Mouse (Mus musculus): ENCODE results near the gene Schip1. TPM values are rescaled to one million over a fixed set of nuclear protein-coding genes. Genes with fewer than 3 reads are reported as not detected.

The Schip1 gene
- polyA plus RNA-seq, 1 experiment from 2014 or later = 181 TPM

GRCm38 (mm10) chr3:68619097-68619496 lies 554.5 kb downstream of the Schip1 start:
- Histone ChIP-seq H3K9ac (replicated peaks) (no peak overlapping the region), H3K9me3 (no peaks in the 10 kb centered on the region), H3K4me3 (no peak overlapping the region), H3K4me1 (no peaks in the 10 kb centered on the region), H3K4me2 (replicated peaks) (no peak overlapping the region), H3K27ac (replicated peaks) (no peak overlapping the region), H3K36me3 (peaks cover 24% of the 10 kb centered on the region), H3K27me3 (no peaks in the 10 kb centered on the region)
- no peak for ATAC-seq (replicated peaks)
- WGBS = 82% methylated on average over 5 of the region's 5 CpGs

- ATAC-seq (replicated peaks) = no peak
- Histone ChIP-seq H3K36me3 (peaks cover 42% of the 10 kb centered on the region), H3K4me1 (no peaks in the 10 kb centered on the region), H3K27ac (replicated peaks) (no peak overlapping the region), H3K9me3 (no peaks in the 10 kb centered on the region), H3K9ac (replicated peaks) (no peak overlapping the region), H3K4me2 (replicated peaks) (no peak overlapping the region), H3K27me3 (no peaks in the 10 kb centered on the region), H3K4me3 (no peak overlapping the region)
- 93% methylated on average over 3 of the region's 3 CpGs for WGBS
Observed at GRCm38 (mm10) chr3:68621971-68622370, 557.4 kb downstream of the Schip1 start.

GRCm38 (mm10) chr3:68623036-68623435 lies 558.4 kb downstream of the Schip1 start:
- WGBS = 90% methylated on average over 5 of the region's 5 CpGs
- H3K27me3 ChIP-seq = no peaks in the 10 kb centered on the region
- no peak overlapping the region for H3K9ac ChIP-seq (replicated peaks)
- H3K4me1 ChIP-seq = no peaks in the 10 kb centered on the region
- no peak overlapping the region for H3K27ac ChIP-seq (replicated peaks)
- no peak for ATAC-seq (replicated peaks)
- no peaks in the 10 kb centered on the region for H3K9me3 ChIP-seq
- peaks cover 45% of the 10 kb centered on the region for H3K36me3 ChIP-seq
- H3K4me2 ChIP-seq (replicated peaks) = no peak overlapping the region
- no peak overlapping the region for H3K4me3 ChIP-seq

- Histone ChIP-seq H3K9me3 (no peaks in the 10 kb centered on the region), H3K27me3 (no peaks in the 10 kb centered on the region), H3K4me1 (no peaks in the 10 kb centered on the region), H3K9ac (replicated peaks) (no peak overlapping the region), H3K27ac (replicated peaks) (no peak overlapping the region), H3K4me3 (no peak overlapping the region), H3K36me3 (peaks cover 41% of the 10 kb centered on the region), H3K4me2 (replicated peaks) (no peak overlapping the region)
- ATAC-seq (replicated peaks) = no peak
- 94% methylated on average over 6 of the region's 6 CpGs for WGBS
Observed at GRCm38 (mm10) chr3:68624471-68624870, 559.9 kb downstream of the Schip1 start.

GRCm38 (mm10) chr3:68630261-68630660 lies 565.7 kb downstream of the Schip1 start:
- no peak for ATAC-seq (replicated peaks)

GRCm38 (mm10) chr3:68630821-68631220 lies 566.2 kb downstream of the Schip1 start:
- Histone ChIP-seq H3K36me3 (peaks cover 9% of the 10 kb centered on the region), H3K4me3 (no peak overlapping the region), H3K27ac (replicated peaks) (no peak overlapping the region), H3K9me3 (no peaks in the 10 kb centered on the region), H3K27me3 (no peaks in the 10 kb centered on the region), H3K9ac (replicated peaks) (no peak overlapping the region), H3K4me1 (no peaks in the 10 kb centered on the region), H3K4me2 (replicated peaks) (no peak overlapping the region)
- no peak for ATAC-seq (replicated peaks)
- 88% methylated on average over 3 of the region's 3 CpGs for whole genome bisulfite sequencing

More at GRCm38 (mm10) chr3:68630261-68630660, 565.7 kb downstream of the Schip1 start:
- Histone ChIP-seq H3K36me3 (peaks cover 13% of the 10 kb centered on the region), H3K27ac (replicated peaks) (no peak overlapping the region), H3K27me3 (no peaks in the 10 kb centered on the region), H3K9me3 (no peaks in the 10 kb centered on the region), H3K4me3 (no peak overlapping the region), H3K4me1 (no peaks in the 10 kb centered on the region), H3K9ac (replicated peaks) (no peak overlapping the region), H3K4me2 (replicated peaks) (no peak overlapping the region)
- WGBS = 84% methylated on average over 4 of the region's 4 CpGs

- Histone ChIP-seq H3K4me2 (replicated peaks) (no peak overlapping the region), H3K9ac (replicated peaks) (no peak overlapping the region), H3K27ac (replicated peaks) (no peak overlapping the region), H3K9me3 (no peaks in the 10 kb centered on the region), H3K27me3 (no peaks in the 10 kb centered on the region), H3K36me3 (peaks cover 2% of the 10 kb centered on the region; the same call in 1 of the 2 replicates), H3K4me3 (no peak overlapping the region), H3K4me1 (no peaks in the 10 kb centered on the region)
- ATAC-seq (replicated peaks) = no peak
- WGBS = 93% methylated on average over 3 of the region's 3 CpGs
Observed at GRCm38 (mm10) chr3:68632714-68633113, 568.1 kb downstream of the Schip1 start.

- Histone ChIP-seq H3K4me1 (no peaks in the 10 kb centered on the region), H3K4me2 (replicated peaks) (no peak overlapping the region), H3K4me3 (no peak overlapping the region), H3K9ac (replicated peaks) (no peak overlapping the region), H3K27ac (replicated peaks) (no peak overlapping the region), H3K27me3 (no peaks in the 10 kb centered on the region), H3K36me3 (no peaks in the 10 kb centered on the region), H3K9me3 (no peaks in the 10 kb centered on the region)
- WGBS = 92% methylated on average over 4 of the region's 4 CpGs
- no peak for ATAC-seq (replicated peaks)
Observed at GRCm38 (mm10) chr3:68633577-68633976, 569.0 kb downstream of the Schip1 start.

- H3K9ac ChIP-seq (replicated peaks) = no peak overlapping the region
- no peak overlapping the region for H3K4me2 ChIP-seq (replicated peaks)
- no peaks in the 10 kb centered on the region for H3K9me3 ChIP-seq
- H3K27me3 ChIP-seq = no peaks in the 10 kb centered on the region
- no peaks in the 10 kb centered on the region for H3K4me1 ChIP-seq
- ATAC-seq (replicated peaks) = no peak
- WGBS = 6% methylated on average over 7 of the region's 7 CpGs
- H3K36me3 ChIP-seq = no peaks in the 10 kb centered on the region
- no peak overlapping the region for H3K27ac ChIP-seq (replicated peaks)
- no peak overlapping the region for H3K4me3 ChIP-seq
Observed at GRCm38 (mm10) chr3:68637960-68638359, 573.4 kb downstream of the Schip1 start.

- 78% methylated on average over 1 of the region's 1 CpGs for WGBS
Observed at GRCm38 (mm10) chr3:68638703-68639102, 574.1 kb downstream of the Schip1 start.

GRCm38 (mm10) chr3:68642935-68643334 lies 578.3 kb downstream of the Schip1 start:
- ATAC-seq (replicated peaks) = no peak
- H3K4me1 ChIP-seq = no peaks in the 10 kb centered on the region
- H3K36me3 ChIP-seq = no peaks in the 10 kb centered on the region
- no peak overlapping the region for H3K9ac ChIP-seq (replicated peaks)
- no peaks in the 10 kb centered on the region for H3K27me3 ChIP-seq
- H3K4me2 ChIP-seq (replicated peaks) = no peak overlapping the region
- H3K27ac ChIP-seq (replicated peaks) = no peak overlapping the region
- H3K9me3 ChIP-seq = no peaks in the 10 kb centered on the region
- WGBS = 88% methylated on average over 7 of the region's 7 CpGs
- no peak overlapping the region for H3K4me3 ChIP-seq

More at GRCm38 (mm10) chr3:68638703-68639102, 574.1 kb downstream of the Schip1 start:
- ATAC-seq (replicated peaks) = no peak
- no peaks in the 10 kb centered on the region for H3K4me1 ChIP-seq
- no peaks in the 10 kb centered on the region for H3K36me3 ChIP-seq
- H3K27me3 ChIP-seq = no peaks in the 10 kb centered on the region
- no peaks in the 10 kb centered on the region for H3K9me3 ChIP-seq
- no peak overlapping the region for H3K9ac ChIP-seq (replicated peaks)
- no peak overlapping the region for H3K4me3 ChIP-seq
- H3K4me2 ChIP-seq (replicated peaks) = no peak overlapping the region
- no peak overlapping the region for H3K27ac ChIP-seq (replicated peaks)

GRCm38 (mm10) chr3:68646387-68647130 lies 582.0 kb downstream of the Schip1 start:
- no peaks in the 10 kb centered on the region for H3K36me3 ChIP-seq
- ATAC-seq (replicated peaks) = no peak
- H3K9me3 ChIP-seq = no peaks in the 10 kb centered on the region
- no peak overlapping the region for H3K9ac ChIP-seq (replicated peaks)
- no peaks in the 10 kb centered on the region for H3K4me1 ChIP-seq
- H3K27me3 ChIP-seq = no peaks in the 10 kb centered on the region
- H3K4me2 ChIP-seq (replicated peaks) = no peak overlapping the region
- H3K27ac ChIP-seq (replicated peaks) = no peak overlapping the region
- WGBS = 92% methylated on average over 6 of the region's 6 CpGs
- H3K4me3 ChIP-seq = no peak overlapping the region

GRCm38 (mm10) chr3:68647282-68647681 lies 582.7 kb downstream of the Schip1 start:
- Histone ChIP-seq H3K4me3 (no peak overlapping the region), H3K27ac (replicated peaks) (no peak overlapping the region), H3K4me2 (replicated peaks) (no peak overlapping the region), H3K36me3 (no peaks in the 10 kb centered on the region), H3K4me1 (no peaks in the 10 kb centered on the region), H3K9ac (replicated peaks) (no peak overlapping the region), H3K27me3 (no peaks in the 10 kb centered on the region), H3K9me3 (no peaks in the 10 kb centered on the region)
- WGBS = 97% methylated on average over 3 of the region's 3 CpGs
- ATAC-seq (replicated peaks) = no peak

Measured in forebrain, embryonic 15.5 days (tissue).